Mouse (Mus musculus) embryonic facial prominence, embryonic 13.5 days (tissue): Measurements from ENCODE around the gene Atxn1l. TPM values are rescaled to one million over a fixed set of nuclear protein-coding genes. Genes with fewer than 3 reads are reported as not detected.
A peak's percentile ranks its signal among the peaks of the same experiment; 100 is the strongest.

Experiments
- ATAC-seq: fragments of 200-750 bp; cut with Nextera tagmentation; 2 replicates; pipeline ENCODE4 v1.8.0; 2017; ENCODE audit warnings: low read depth; ENCODE audit not compliant: insufficient number of reproducible peaks, insufficient read depth, low FRiP score, low TSS enrichment
- H3K27ac ChIP-seq: fragments of 300-500 bp; sonication (generic); 2 replicates; pipeline ENCODE4 v1.5.1; 2015; ENCODE audit warnings: moderate library complexity, mild to moderate bottlenecking, inconsistent platforms
- H3K27me3 ChIP-seq: fragments of 300-500 bp; sonication (generic); 2 replicates; pipeline ENCODE4 v1.6.1; 2015; ENCODE audit warnings: mild to moderate bottlenecking, inconsistent platforms
- H3K36me3 ChIP-seq: fragments of 300-500 bp; sonication (generic); 2 replicates; pipeline ENCODE4 v1.6.1; 2015; ENCODE audit warnings: mild to moderate bottlenecking, inconsistent platforms
- H3K4me1 ChIP-seq: fragments of 300-500 bp; sonication (generic); 2 replicates; pipeline ENCODE4 v1.6.1; 2015; ENCODE audit warnings: inconsistent platforms
- H3K4me2 ChIP-seq: fragments of 300-500 bp; sonication (generic); 2 replicates; pipeline ENCODE4 v1.6.1; 2015; ENCODE audit warnings: moderate library complexity, mild to moderate bottlenecking, inconsistent platforms
- H3K4me3 ChIP-seq: fragments of 300-500 bp; sonication (generic); 2 replicates; pipeline ENCODE4 v1.5.1; 2015; ENCODE audit warnings: mild to moderate bottlenecking, inconsistent platforms
- H3K9ac ChIP-seq: fragments of 300-500 bp; sonication (generic); 2 replicates; pipeline ENCODE4 v1.6.1; 2015; ENCODE audit warnings: mild to moderate bottlenecking, inconsistent platforms
- H3K9me3 ChIP-seq: fragments of 300-500 bp; sonication (generic); 2 replicates; pipeline ENCODE4 v1.6.1; 2016; ENCODE audit warnings: inconsistent platforms
- WGBS: fragments of 180-500 bp; shearing (Covaris S2); methylation state at CpG from one replicate; pipeline ENCODE4 v1.1.7; 2015; ENCODE audit warnings: mixed read lengths; 5-methylcytosine and 5-hydroxymethylcytosine counted together
- polyA plus RNA-seq: library from polyadenylated mRNA; unstranded; fragments of >200 nt; fragmentation: Nextera tagmentation; extraction: Ambion mirVana; gene quantifications from 2 replicates; pipeline ENCODE4 v1.2.1, GENCODE M21; 2015

Atxn1l gene
- polyA plus RNA-seq: 7.6 and 7.9 TPM in 2 replicates

- peak; percentile 67; the same call in 1 of the 2 replicates for ATAC-seq
- Histone ChIP-seq H3K4me1 (peaks cover 14% of the 10 kb centered on the region), H3K9me3 (no peaks in the 10 kb centered on the region), H3K4me3 (peak within 1 kb of the TSS; percentile 91), H3K4me2 (peak within 1 kb of the TSS; percentile 90), H3K9ac (peak within 1 kb of the TSS; percentile 93), H3K36me3 (peaks cover 25% of the 10 kb centered on the region), H3K27me3 (no peaks in the 10 kb centered on the region), H3K27ac (peak within 1 kb of the TSS; percentile 68)
- WGBS: under 1% methylated on average over 56 of the region's 59 CpGs
These were observed at the start of gene Atxn1l for GRCm38 (mm10) chr8:109737237-109738048. Gene Atxn1l, minus strand, starts transcription at chr8:109737739.

GRCm38 (mm10) chr8:109780548-109780947 lies 43.0 kb upstream of the Atxn1l start:
- Histone ChIP-seq H3K27me3 (peaks cover 4% of the 10 kb centered on the region; the same call in 1 of the 2 replicates), H3K27ac (no peak overlapping the region), H3K36me3 (no peaks in the 10 kb centered on the region), H3K4me2 (peak overlapping the region; percentile 91), H3K4me3 (no peak overlapping the region; the same call in 1 of the 2 replicates), H3K4me1 (peaks cover 16% of the 10 kb centered on the region), H3K9ac (no peak overlapping the region), H3K9me3 (no peaks in the 10 kb centered on the region)
- WGBS: 81% methylated on average over 4 of the region's 4 CpGs
- ATAC-seq: no peak

GRCm38 (mm10) chr8:109779431-109780228 lies 42.1 kb upstream of the Atxn1l start:
- H3K9ac ChIP-seq: peak overlapping the region; percentile 95
- WGBS: 20% methylated on average over 24 of the region's 24 CpGs
- H3K36me3 ChIP-seq: no peaks in the 10 kb centered on the region
- H3K27me3 ChIP-seq: peaks cover 6% of the 10 kb centered on the region; the same call in 1 of the 2 replicates
- peak overlapping the region; percentile 98 for H3K27ac ChIP-seq
- peak overlapping the region; percentile 91 for H3K4me2 ChIP-seq
- H3K9me3 ChIP-seq: no peaks in the 10 kb centered on the region
- ATAC-seq: no peak
- peaks cover 16% of the 10 kb centered on the region for H3K4me1 ChIP-seq
- H3K4me3 ChIP-seq: peak overlapping the region; percentile 99

GRCm38 (mm10) chr8:109778993-109779421 lies 41.5 kb upstream of the Atxn1l start:
- H3K4me3 ChIP-seq: peak overlapping the region; percentile 99
- H3K9ac ChIP-seq: peak overlapping the region; percentile 95
- H3K9me3 ChIP-seq: no peaks in the 10 kb centered on the region
- WGBS: under 1% methylated on average over 32 of the region's 32 CpGs
- no peaks in the 10 kb centered on the region for H3K36me3 ChIP-seq
- peak; percentile 53; the same call in 1 of the 2 replicates for ATAC-seq
- H3K4me1 ChIP-seq: peaks cover 16% of the 10 kb centered on the region
- H3K27me3 ChIP-seq: peaks cover 6% of the 10 kb centered on the region; the same call in 1 of the 2 replicates
- H3K4me2 ChIP-seq: peak overlapping the region; percentile 91
- peak overlapping the region; percentile 98 for H3K27ac ChIP-seq

- no peaks in the 10 kb centered on the region for H3K36me3 ChIP-seq
- peak; percentile 99 for ATAC-seq
- H3K27ac ChIP-seq: peak within 1 kb of the TSS; percentile 98
- under 1% methylated on average over 64 of the region's 64 CpGs for WGBS
- no peaks in the 10 kb centered on the region for H3K9me3 ChIP-seq
- peak within 1 kb of the TSS; percentile 95 for H3K9ac ChIP-seq
- H3K27me3 ChIP-seq: peaks cover 9% of the 10 kb centered on the region
- H3K4me3 ChIP-seq: peak within 1 kb of the TSS; percentile 99
- peak within 1 kb of the TSS; percentile 91 for H3K4me2 ChIP-seq
- H3K4me1 ChIP-seq: peaks cover 16% of the 10 kb centered on the region
These were observed 40.9 kb upstream of the Atxn1l start, which contains the start of gene Ap1g1 for GRCm38 (mm10) chr8:109778280-109778977. Gene Ap1g1, plus strand, starts transcription at chr8:109778554.

- H3K9ac ChIP-seq: peak overlapping the region; percentile 95; the same call in 1 of the 2 replicates
- H3K27ac ChIP-seq: no peak overlapping the region
- no peak for ATAC-seq
- peak overlapping the region; percentile 99 for H3K4me3 ChIP-seq
- peak overlapping the region; percentile 91 for H3K4me2 ChIP-seq
- peaks cover 12% of the 10 kb centered on the region for H3K27me3 ChIP-seq
- 21% methylated on average over 5 of the region's 5 CpGs for WGBS
- H3K9me3 ChIP-seq: no peaks in the 10 kb centered on the region
- H3K4me1 ChIP-seq: peaks cover 16% of the 10 kb centered on the region
- no peaks in the 10 kb centered on the region for H3K36me3 ChIP-seq
These were observed 40.3 kb upstream of the Atxn1l start for GRCm38 (mm10) chr8:109777851-109778250.

GRCm38 (mm10) chr8:109773154-109773553 lies 35.6 kb upstream of the Atxn1l start:
- Histone ChIP-seq H3K27ac (no peak overlapping the region), H3K27me3 (peaks cover 18% of the 10 kb centered on the region), H3K4me2 (no peak overlapping the region), H3K36me3 (no peaks in the 10 kb centered on the region), H3K4me1 (no peaks in the 10 kb centered on the region), H3K9ac (no peak overlapping the region), H3K9me3 (no peaks in the 10 kb centered on the region), H3K4me3 (no peak overlapping the region)
- ATAC-seq: no peak
- WGBS: 43% methylated on average over 3 of the region's 3 CpGs

- no peak for ATAC-seq
- no peaks in the 10 kb centered on the region for H3K36me3 ChIP-seq
These were observed 28.5 kb upstream of the Atxn1l start for GRCm38 (mm10) chr8:109766081-109766480.

GRCm38 (mm10) chr8:109764031-109764430 lies 26.5 kb upstream of the Atxn1l start:
- Histone ChIP-seq H3K9me3 (peaks cover 10% of the 10 kb centered on the region), H3K4me3 (no peak overlapping the region), H3K27ac (no peak overlapping the region), H3K27me3 (no peaks in the 10 kb centered on the region), H3K9ac (no peak overlapping the region), H3K36me3 (no peaks in the 10 kb centered on the region), H3K4me2 (no peak overlapping the region), H3K4me1 (no peaks in the 10 kb centered on the region)
- no peak for ATAC-seq
- WGBS: 89% methylated on average over 6 of the region's 6 CpGs

More at GRCm38 (mm10) chr8:109766081-109766480, 28.5 kb upstream of the Atxn1l start:
- Histone ChIP-seq H3K4me2 (no peak overlapping the region), H3K27me3 (no peaks in the 10 kb centered on the region), H3K9ac (no peak overlapping the region), H3K9me3 (peaks cover 10% of the 10 kb centered on the region), H3K4me3 (no peak overlapping the region), H3K27ac (no peak overlapping the region), H3K4me1 (no peaks in the 10 kb centered on the region)
- WGBS: 68% methylated on average over 7 of the region's 7 CpGs

- WGBS: 44% methylated on average over 1 of the region's 1 CpGs
- no peak for ATAC-seq
- H3K9me3 ChIP-seq: peaks cover 10% of the 10 kb centered on the region
These were observed 22.7 kb upstream of the Atxn1l start for GRCm38 (mm10) chr8:109760221-109760620.

GRCm38 (mm10) chr8:109759426-109759825 lies 21.9 kb upstream of the Atxn1l start:
- H3K4me2 ChIP-seq: no peak overlapping the region
- 92% methylated on average over 7 of the region's 7 CpGs for WGBS
- peaks cover 10% of the 10 kb centered on the region for H3K9me3 ChIP-seq

More at GRCm38 (mm10) chr8:109760221-109760620, 22.7 kb upstream of the Atxn1l start:
- Histone ChIP-seq H3K4me2 (no peak overlapping the region), H3K9ac (no peak overlapping the region), H3K27me3 (no peaks in the 10 kb centered on the region), H3K4me3 (no peak overlapping the region), H3K27ac (no peak overlapping the region), H3K4me1 (no peaks in the 10 kb centered on the region), H3K36me3 (no peaks in the 10 kb centered on the region)

More at GRCm38 (mm10) chr8:109759426-109759825, 21.9 kb upstream of the Atxn1l start:
- Histone ChIP-seq H3K36me3 (no peaks in the 10 kb centered on the region), H3K27ac (no peak overlapping the region), H3K9ac (no peak overlapping the region), H3K27me3 (no peaks in the 10 kb centered on the region), H3K4me1 (no peaks in the 10 kb centered on the region), H3K4me3 (no peak overlapping the region)
- no peak for ATAC-seq
